Comparison of ENCODE assay signal across 33 mouse cellular contexts in the genomic region with DNA sequence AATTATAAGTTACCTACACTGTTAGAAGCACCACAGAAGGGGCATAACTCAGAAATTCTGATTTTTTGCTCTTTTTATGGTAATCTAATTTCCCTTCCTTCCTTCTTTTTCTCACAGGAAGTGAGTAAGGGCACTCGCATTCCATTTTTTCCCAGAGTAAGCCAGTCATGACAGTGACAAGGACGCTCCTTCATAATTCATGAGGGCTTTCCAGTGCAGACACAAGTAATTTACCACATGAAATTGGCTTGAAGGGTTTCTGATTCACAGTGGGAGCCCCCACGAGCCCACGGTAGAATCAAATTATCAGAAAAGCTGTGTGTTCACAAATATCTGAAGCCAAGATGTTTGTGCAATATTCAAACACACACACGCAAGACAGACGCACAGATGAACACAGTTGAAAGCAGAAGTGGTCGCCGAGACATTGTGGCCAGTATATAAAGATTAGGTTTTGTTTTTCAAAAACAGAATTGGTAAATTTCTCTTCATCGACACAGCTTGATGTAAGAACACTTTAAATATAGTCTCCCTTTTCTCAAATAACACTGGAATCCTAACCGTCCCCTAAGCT. TPM values are rescaled to one million over a fixed set of nuclear protein-coding genes. Genes with fewer than 3 reads are reported as not detected.
DNase-seq lines count a peak whose midpoint lies in the region; ATAC-seq and TF ChIP-seq lines count a peak whose summit lies in the region.
"Had no signal": no experiment of that assay in that cellular context is flagged by ENCODE, and none has a peak within 500 bp of the region (broad histone marks: within the 10 kb centered on the region; RNA-seq: fewer than 3 reads in every experiment).

No protein-coding gene starts in this region.

- H3K9me3 ChIP-seq in hindbrain, embryonic 14.5 days (ENCODE audit: control insufficient read depth, low read length), result peaks cover 6% of the 10 kb centered on the region; the same call in 1 of the 2 replicates
- peaks cover 5% of the 10 kb centered on the region; the same call in 1 of the 2 replicates for H3K9me3 ChIP-seq in hindbrain, embryonic 16.5 days (ENCODE audit: control insufficient read depth, low read length)
- H3K9me3 ChIP-seq: forebrain, embryonic 10.5 days; liver, embryonic 12.5 days had no signal

- H3K4me3 ChIP-seq in hindbrain, embryonic 14.5 days (replicated peaks; ENCODE audit: low read length), result no peak overlapping the region
- no peak overlapping the region for H3K4me3 ChIP-seq in hindbrain, embryonic 16.5 days (ENCODE audit: low read length)
- H3K4me3 ChIP-seq in bone marrow macrophage, adult 2 months (ENCODE audit: insufficient read depth, low read length), result peak overlapping the region; percentile 47
- no peak overlapping the region for H3K4me3 ChIP-seq in thymus, adult 2 months (ENCODE audit: control insufficient read depth, insufficient read depth, low read length)
- H3K4me3 ChIP-seq: embryonic facial prominence, embryonic 13.5 days; forebrain, embryonic 10.5 days; liver, embryonic 12.5 days; neural tube, embryonic 13.5 days had no signal

- H3K27ac ChIP-seq in hindbrain, embryonic 14.5 days, result peak overlapping the region; percentile 43
- no peak overlapping the region for H3K27ac ChIP-seq in hindbrain, embryonic 16.5 days (ENCODE audit: low read depth, low read length)
- peak overlapping the region; percentile 88 for H3K27ac ChIP-seq in bone marrow macrophage, adult 2 months (ENCODE audit: insufficient read depth, low read depth, low read length)
- no peak overlapping the region for H3K27ac ChIP-seq in thymus, adult 2 months (ENCODE audit: control insufficient read depth, insufficient read depth, low read length)
- H3K27ac ChIP-seq: embryonic facial prominence, embryonic 13.5 days; forebrain, embryonic 10.5 days; liver, embryonic 12.5 days; neural tube, embryonic 13.5 days had no signal

- no peak for ATAC-seq in hindbrain, embryonic 14.5 days (ENCODE audit: low FRiP score)
- no peak for ATAC-seq in hindbrain, embryonic 16.5 days
- peak; percentile 74 for ATAC-seq in megakaryocyte, adult 5-6 weeks (ENCODE audit: poor library complexity, severe bottlenecking)
- ATAC-seq: activated CD4-positive, CD25-positive, alpha-beta regulatory T cell, adult 4 months; forebrain, postnatal 0 days; intestine, postnatal 0 days; liver, embryonic 12.5 days; liver, postnatal 0 days had no signal

- peaks cover 35% of the 10 kb centered on the region for H3K36me3 ChIP-seq in hindbrain, embryonic 14.5 days (replicated peaks; ENCODE audit: control insufficient read depth, insufficient read depth)
- peaks cover 19% of the 10 kb centered on the region for H3K36me3 ChIP-seq in hindbrain, embryonic 16.5 days (ENCODE audit: control insufficient read depth, insufficient read depth, low read length)
- H3K36me3 ChIP-seq in thymus, adult 2 months (ENCODE audit: control insufficient read depth, insufficient read depth, low read length), result peaks cover 15% of the 10 kb centered on the region

- no peak for TF ChIP-seq POLR2A in bone marrow macrophage, adult 2 months (IDR thresholded peaks at IDR 0.05; ENCODE audit: borderline replicate concordance, low read depth, low read length)
- no peak for TF ChIP-seq POLR2A in thymus, adult 2 months (IDR thresholded peaks at IDR 0.05; ENCODE audit: control insufficient read depth, extremely low read depth, insufficient read depth, low read length, poor library complexity)

- 61% methylated on average over 10 of the region's 10 CpGs for WGBS in hindbrain, embryonic 14.5 days
- 62% methylated on average over 10 of the region's 10 CpGs for WGBS in hindbrain, embryonic 16.5 days
- WGBS in thymus, adult 2 months, result 88% methylated on average over 10 of the region's 10 CpGs

- H3K4me1 ChIP-seq in hindbrain, embryonic 14.5 days (replicated peaks; ENCODE audit: control insufficient read depth, insufficient read depth, low read length), result peaks cover 10% of the 10 kb centered on the region
- no peaks in the 10 kb centered on the region for H3K4me1 ChIP-seq in hindbrain, embryonic 16.5 days (ENCODE audit: control insufficient read depth, insufficient read depth, low read depth, low read length)
- H3K4me1 ChIP-seq in bone marrow macrophage, adult 2 months (ENCODE audit: control insufficient read depth, insufficient read depth, low read length), result peaks cover 12% of the 10 kb centered on the region
- H3K4me1 ChIP-seq in thymus, adult 2 months (replicated peaks; ENCODE audit: control insufficient read depth, insufficient read depth, low read length), result no peaks in the 10 kb centered on the region
- H3K4me1 ChIP-seq: embryonic facial prominence, embryonic 13.5 days; forebrain, embryonic 10.5 days; liver, embryonic 12.5 days; neural tube, embryonic 13.5 days had no signal

- no peak for TF ChIP-seq CTCF in bone marrow macrophage, adult 2 months (IDR thresholded peaks at IDR 0.05; ENCODE audit: low read depth, low read length)
- TF ChIP-seq CTCF in thymus, adult 2 months (IDR thresholded peaks at IDR 0.05; ENCODE audit: borderline replicate concordance, control insufficient read depth, extremely low read depth, insufficient read depth, low read length, poor library complexity), result no peak

- no peak overlapping the region for H3K9ac ChIP-seq in hindbrain, embryonic 14.5 days
- no peak overlapping the region for H3K9ac ChIP-seq in hindbrain, embryonic 16.5 days (ENCODE audit: low read depth, low read length)
- H3K9ac ChIP-seq: embryonic facial prominence, embryonic 13.5 days; forebrain, postnatal 0 days; liver, embryonic 12.5 days; liver, postnatal 0 days; neural tube, embryonic 13.5 days had no signal

- no peaks in the 10 kb centered on the region for H3K27me3 ChIP-seq in hindbrain, embryonic 14.5 days (ENCODE audit: control insufficient read depth, insufficient read depth, low read length)
- no peaks in the 10 kb centered on the region for H3K27me3 ChIP-seq in hindbrain, embryonic 16.5 days (replicated peaks; ENCODE audit: control insufficient read depth, insufficient read depth, low read length)
- H3K27me3 ChIP-seq in thymus, adult 2 months (ENCODE audit: control insufficient read depth, insufficient read depth, low read length), result no peaks in the 10 kb centered on the region
- H3K27me3 ChIP-seq: CH12.LX; embryonic facial prominence, embryonic 13.5 days; liver, embryonic 12.5 days; neural tube, embryonic 13.5 days had no signal

- no peak overlapping the region for H3K4me2 ChIP-seq in hindbrain, embryonic 14.5 days (replicated peaks)
- H3K4me2 ChIP-seq in hindbrain, embryonic 16.5 days (ENCODE audit: low read length), result no peak overlapping the region
- H3K4me2 ChIP-seq: embryonic facial prominence, embryonic 13.5 days; heart, embryonic 11.5 days; liver, embryonic 12.5 days; neural tube, embryonic 13.5 days had no signal

- DNase-seq in hindbrain, embryonic 14.5 days (ENCODE audit: low spot score), result no peak
- DNase-seq in 416B (ENCODE audit: low read depth), result peak; percentile 20
- no peak for DNase-seq in spleen, adult 12 weeks (ENCODE audit: low spot score)
- no peak for DNase-seq in thymus, adult 2 months
- DNase-seq in thymus, postnatal 14 days, result no peak
- DNase-seq: adrenal gland, adult 2 months; cerebellum, adult 11 months; cerebellum, adult 9-10 months; cerebellum, postnatal 36 days; embryo, embryonic 11 days; forebrain, postnatal 0 days; gastrocnemius, postnatal 14 days; heart, adult 11 months; heart, postnatal 36 days; kidney, adult 9 months; kidney, postnatal 10 days; layer of hippocampus, postnatal 36 days; left cerebral cortex, postnatal 4 days; liver, postnatal 0 days; lung, postnatal 36 days; right cerebral cortex, postnatal 14 days; thymus, postnatal 36 days had no signal

RNA-seq across cellular contexts. Expression of gene Esd, which starts 42.0 kb away (rescaled TPM):
- polyA plus RNA-seq in hindbrain, embryonic 14.5 days (2014; fragmentation: Nextera tagmentation; extraction: Ambion mirVana), result 243 and 248 TPM in 2 replicates
- 214 and 217 TPM in 2 replicates for polyA plus RNA-seq in hindbrain, embryonic 16.5 days (2015; fragmentation: Nextera tagmentation; extraction: Ambion mirVana)
- 370 TPM in 2 replicates for polyA plus RNA-seq in bone marrow macrophage, adult 2 months (2012; ENCODE audit: insufficient read depth, insufficient read length, missing spikeins)
- 298 and 331 TPM in 2 replicates for total RNA-seq in megakaryocyte, adult 5-6 weeks (2015)
- total RNA-seq in megakaryocyte, adult 5-6 weeks (2017), result 258 and 294 TPM in 2 replicates
- 42.5 and 46.1 TPM in 2 replicates for polyA plus RNA-seq in thymus, adult 2 months (2012; rRNA removed)

Comparison
In these comparisons a context has a peak if more than half of its experiments do, and no peak if none do; other contexts are left out.
1. H3K27ac ChIP-seq: peak in hindbrain, embryonic 14.5 days (single experiment) and bone marrow macrophage, adult 2 months (single experiment); none in hindbrain, embryonic 16.5 days (single experiment) and thymus, adult 2 months (single experiment).